Mouse (Mus musculus): ENCODE data around the gene Xpa. TPM values are rescaled to one million over a fixed set of nuclear protein-coding genes. Genes with fewer than 3 reads are reported as not detected.
"Not testable (repeated sequence)": the region's sequence is repeated elsewhere in the genome, so short reads cannot be mapped to it uniquely, and the experiment has no call there.

Xpa gene
- 13.8 and 15.6 TPM in 2 replicates for polyA plus RNA-seq (2015; fragmentation: Nextera tagmentation; extraction: Ambion mirVana)

DNA sequence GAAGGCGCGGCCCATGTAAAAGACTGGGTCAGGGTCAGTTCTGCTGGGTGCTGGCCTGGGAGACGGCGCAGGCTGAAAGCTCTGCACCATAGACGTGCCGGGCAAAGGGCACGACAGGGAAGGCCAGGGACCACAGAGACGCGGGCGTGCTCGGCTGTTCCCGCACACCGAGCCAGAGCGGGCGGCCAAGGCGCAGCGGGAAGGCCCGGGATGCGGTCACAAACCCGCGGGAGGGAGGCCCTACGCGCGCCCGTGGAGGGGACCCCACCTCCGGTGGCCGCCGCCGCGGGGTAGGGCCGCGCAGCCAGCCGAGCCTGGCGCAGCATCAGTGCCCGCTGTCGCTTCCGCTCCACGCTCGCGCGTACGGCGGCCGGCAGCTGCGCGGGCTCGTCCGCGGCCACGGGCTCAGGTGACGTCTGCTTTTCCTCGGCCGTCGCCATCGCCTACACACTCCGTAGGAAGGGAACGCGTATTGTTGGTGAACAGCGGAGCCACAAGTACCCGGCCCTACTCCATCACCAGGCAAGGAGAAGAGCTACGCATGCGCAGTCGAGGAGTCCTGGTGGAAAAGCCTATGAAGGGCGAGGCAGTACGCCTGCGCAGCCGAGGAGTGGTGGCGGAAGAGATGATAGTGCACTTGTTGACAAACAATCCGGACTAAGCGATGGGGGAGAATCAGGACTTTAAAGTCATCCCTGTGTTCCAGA lies at the start of gene Xpa:
Gene Xpa (minus strand): TSS at position 531 of the 707 bp plus-strand sequence.
- Histone ChIP-seq H3K4me3 (peak within 1 kb of the TSS; percentile 79), H3K9me3 (no peaks in the 10 kb centered on the region), H3K4me1 (peaks cover 21% of the 10 kb centered on the region), H3K9ac (peak within 1 kb of the TSS; percentile 90), H3K27me3 (replicated peaks) (peaks cover 39% of the 10 kb centered on the region), H3K4me2 (peak within 1 kb of the TSS; percentile 88), H3K27ac (replicated peaks) (peak within 1 kb of the TSS; percentile 87), H3K36me3 (peaks cover 9% of the 10 kb centered on the region)
- WGBS = under 1% methylated on average over 65 of the region's 70 CpGs
- ATAC-seq (ENCODE audit: extremely low read depth, insufficient number of reproducible peaks, low FRiP score, low TSS enrichment) = peak; percentile 94

DNA sequence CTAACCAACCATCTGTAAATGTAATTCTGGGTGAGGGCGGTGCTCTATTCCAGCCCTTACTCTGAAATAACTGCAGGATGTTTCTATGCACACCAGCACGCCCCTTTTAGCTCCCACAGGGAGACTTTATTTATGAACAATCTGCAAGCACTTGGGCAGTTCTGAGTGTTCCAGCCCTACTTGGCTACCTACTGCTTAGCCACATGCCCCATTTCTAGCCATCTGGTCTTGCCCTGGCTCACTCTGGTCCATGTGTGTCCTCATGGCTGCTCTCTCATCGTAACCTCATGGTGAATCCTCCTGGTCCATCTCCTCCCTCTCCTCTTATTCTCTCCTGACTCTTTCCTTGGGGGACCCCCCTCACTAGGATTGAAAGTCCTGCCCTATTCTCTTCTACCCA lies 39.8 kb upstream of the Xpa start:
- Histone ChIP-seq H3K4me2 (no peak overlapping the region), H3K9ac (no peak overlapping the region), H3K4me3 (no peak overlapping the region), H3K4me1 (no peaks in the 10 kb centered on the region), H3K36me3 (no peaks in the 10 kb centered on the region), H3K27me3 (replicated peaks) (peaks cover 32% of the 10 kb centered on the region), H3K27ac (replicated peaks) (no peak overlapping the region), H3K9me3 (no peaks in the 10 kb centered on the region)
- ATAC-seq (ENCODE audit: extremely low read depth, insufficient number of reproducible peaks, low FRiP score, low TSS enrichment) = no peak
- WGBS = 79% methylated on average over 3 of the region's 3 CpGs

DNA sequence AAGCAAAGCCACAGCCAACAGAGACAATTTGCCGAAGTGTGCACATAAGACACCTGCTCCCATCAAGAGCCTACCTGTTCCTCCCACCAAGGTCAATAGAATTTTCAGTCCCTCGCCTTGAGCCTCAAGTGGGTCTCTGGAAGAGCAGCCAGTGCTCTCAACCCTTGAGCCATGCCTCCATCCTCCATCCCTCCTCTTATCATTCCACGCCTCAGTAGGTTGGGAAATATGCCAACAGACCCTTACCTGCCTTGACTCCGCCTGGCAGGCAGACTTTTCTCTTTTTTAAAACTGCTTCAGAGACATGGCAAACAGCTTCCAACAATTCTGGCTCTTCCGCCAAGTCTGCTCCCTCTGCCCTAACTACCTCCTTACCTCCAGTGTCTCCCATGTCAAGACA lies 38.6 kb upstream of the Xpa start:
- H3K4me3 ChIP-seq = no peak overlapping the region
- H3K9ac ChIP-seq = no peak overlapping the region
- H3K36me3 ChIP-seq = no peaks in the 10 kb centered on the region
- H3K4me1 ChIP-seq = no peaks in the 10 kb centered on the region
- WGBS = 73% methylated on average over 5 of the region's 5 CpGs
- H3K27ac ChIP-seq (replicated peaks) = no peak overlapping the region
- no peaks in the 10 kb centered on the region for H3K9me3 ChIP-seq
- no peak for ATAC-seq (ENCODE audit: extremely low read depth, insufficient number of reproducible peaks, low FRiP score, low TSS enrichment)
- no peak overlapping the region for H3K4me2 ChIP-seq
- H3K27me3 ChIP-seq (replicated peaks) = peaks cover 37% of the 10 kb centered on the region

DNA sequence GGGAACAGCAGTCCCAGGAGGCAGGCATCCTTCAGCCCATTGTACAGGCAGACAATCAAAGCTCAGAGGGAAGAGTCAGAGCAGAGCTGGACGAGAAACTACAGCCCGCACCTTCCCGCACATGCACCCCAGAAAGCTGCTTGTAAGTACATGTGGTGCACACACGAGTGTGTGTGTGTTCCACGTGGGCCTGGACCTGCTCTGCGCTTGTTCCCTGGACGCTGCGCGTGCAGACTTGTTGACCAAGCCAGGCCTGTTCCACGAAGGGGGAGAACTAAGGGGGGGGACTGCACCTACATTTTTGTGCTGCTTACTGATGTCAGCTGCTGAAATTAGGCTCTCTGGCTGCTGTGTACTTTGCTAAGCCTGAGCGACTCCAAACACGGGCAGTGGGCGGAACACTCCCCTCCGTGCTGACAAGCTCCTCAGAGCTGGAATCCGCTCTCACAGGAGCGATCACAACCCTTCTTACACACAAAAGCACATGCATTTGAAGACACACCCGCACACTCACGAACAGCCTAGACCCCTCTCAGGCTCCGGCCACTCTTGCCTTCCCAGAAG lies 30.9 kb upstream of the Xpa start:
- Histone ChIP-seq H3K9ac (no peak overlapping the region), H3K4me3 (no peak overlapping the region), H3K9me3 (no peaks in the 10 kb centered on the region), H3K4me1 (0 out of 2 replicates have a peak, but pooled peaks cover 5% of the 10 kb centered on the region), H3K4me2 (peak overlapping the region; percentile 46), H3K36me3 (no peaks in the 10 kb centered on the region), H3K27me3 (replicated peaks) (peaks cover 14% of the 10 kb centered on the region), H3K27ac (replicated peaks) (no peak overlapping the region)
- no peak for ATAC-seq (ENCODE audit: extremely low read depth, insufficient number of reproducible peaks, low FRiP score, low TSS enrichment)
- 50% methylated on average over 19 of the region's 19 CpGs for WGBS

DNA sequence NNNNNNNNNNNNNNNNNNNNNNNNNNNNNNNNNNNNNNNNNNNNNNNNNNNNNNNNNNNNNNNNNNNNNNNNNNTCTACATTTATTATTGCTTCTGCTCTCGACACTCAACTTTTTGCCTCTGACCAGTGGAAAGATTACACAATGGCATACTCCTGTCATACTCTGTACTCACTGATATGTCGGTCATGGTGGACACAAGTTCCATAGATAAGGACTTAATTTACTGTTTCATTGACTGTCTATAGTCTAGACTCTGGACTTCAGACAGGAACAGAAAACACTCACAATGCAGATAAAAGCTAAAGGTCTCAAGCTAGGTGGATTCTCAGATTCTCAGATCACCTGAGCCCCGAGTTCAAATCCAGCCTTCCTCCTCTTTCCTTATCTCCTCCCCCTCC lies 25.0 kb upstream of the Xpa start:
- WGBS = 75% methylated on average over 3 of the region's 3 CpGs
- no peaks in the 10 kb centered on the region for H3K4me1 ChIP-seq
- H3K4me3 ChIP-seq = no peak overlapping the region
- H3K27me3 ChIP-seq (replicated peaks) = 0 out of 2 replicates have a peak, but pooled peaks cover 5% of the 10 kb centered on the region
- no peak overlapping the region for H3K9ac ChIP-seq
- no peak for ATAC-seq (ENCODE audit: extremely low read depth, insufficient number of reproducible peaks, low FRiP score, low TSS enrichment)
- H3K36me3 ChIP-seq = no peaks in the 10 kb centered on the region
- H3K27ac ChIP-seq (replicated peaks) = no peak overlapping the region
- H3K4me2 ChIP-seq = no peak overlapping the region
- no peaks in the 10 kb centered on the region for H3K9me3 ChIP-seq

DNA sequence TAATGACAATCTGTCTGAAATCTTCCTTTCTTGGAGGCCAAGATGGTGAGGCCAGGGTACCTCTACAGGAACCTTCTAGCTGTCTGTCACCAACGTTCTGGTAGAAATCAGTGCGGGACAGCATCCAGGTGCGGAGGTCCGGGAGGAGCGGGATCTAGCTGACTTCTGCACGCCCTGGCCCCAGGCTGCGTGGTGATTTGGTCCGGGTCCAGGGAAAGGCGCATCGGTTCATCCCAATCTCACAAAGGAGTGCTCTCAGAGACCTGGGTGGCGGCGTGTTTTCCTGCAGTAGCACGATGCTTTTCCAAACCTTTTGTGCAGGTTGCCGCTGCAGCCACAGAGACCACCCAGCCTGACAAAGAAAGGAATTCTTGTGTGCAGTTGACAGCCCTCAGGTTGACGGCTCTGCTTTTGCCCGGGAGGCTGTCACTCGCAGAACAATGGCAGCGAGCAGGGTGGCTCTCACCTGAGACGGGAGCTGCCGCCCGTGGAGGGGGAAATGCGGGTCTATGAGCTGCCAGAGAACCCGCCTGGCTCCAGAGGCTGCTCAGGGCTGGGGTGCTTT lies 6.5 kb upstream of the Xpa start:
- Histone ChIP-seq H3K9ac (peak overlapping the region; percentile 69), H3K9me3 (peaks cover 4% of the 10 kb centered on the region; the same call in 1 of the 2 replicates), H3K27me3 (replicated peaks) (peaks cover 67% of the 10 kb centered on the region), H3K4me3 (peak overlapping the region; percentile 34), H3K4me2 (peak overlapping the region; percentile 68), H3K36me3 (no peaks in the 10 kb centered on the region), H3K27ac (replicated peaks) (no peak overlapping the region), H3K4me1 (peaks cover 6% of the 10 kb centered on the region; the same call in 1 of the 2 replicates)
- ATAC-seq (ENCODE audit: extremely low read depth, insufficient number of reproducible peaks, low FRiP score, low TSS enrichment) = no peak
- WGBS = 10% methylated on average over 23 of the region's 23 CpGs

DNA sequence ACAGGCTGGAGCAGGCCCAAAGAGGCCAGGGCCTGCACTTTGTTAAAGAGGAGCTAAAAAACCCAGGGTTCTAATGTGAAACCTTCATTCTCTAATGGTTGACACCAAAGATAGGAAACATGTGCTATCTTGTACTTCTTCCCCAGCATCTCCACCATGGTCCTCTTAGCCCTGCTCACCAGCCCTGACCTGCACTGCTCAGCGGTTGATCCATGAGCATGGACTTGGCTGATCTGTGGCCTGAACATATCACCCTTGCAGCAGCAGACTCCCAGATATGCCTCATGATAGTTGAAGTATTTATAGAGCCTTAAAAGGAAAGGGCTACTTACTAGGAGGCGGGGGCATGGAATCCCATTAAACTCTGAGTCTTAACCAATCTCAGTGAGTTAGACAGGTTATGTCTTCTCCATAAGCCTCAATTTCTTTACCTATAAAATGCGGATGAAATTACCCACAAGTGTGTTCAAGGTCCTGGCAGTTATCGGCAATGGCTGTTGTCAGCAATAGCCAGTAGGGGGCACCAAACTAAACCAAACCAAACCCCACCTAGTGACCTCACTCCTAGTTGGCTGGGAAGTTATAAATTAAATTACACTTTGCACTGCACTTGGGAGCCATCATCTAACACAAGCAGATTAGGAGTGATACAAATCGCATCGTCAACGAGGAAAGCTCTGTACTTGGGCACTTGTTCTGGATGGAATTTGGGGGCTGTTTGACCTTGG lies 5.9 kb upstream of the Xpa start:
- Histone ChIP-seq H3K27ac (replicated peaks) (no peak overlapping the region), H3K36me3 (no peaks in the 10 kb centered on the region), H3K4me1 (peaks cover 6% of the 10 kb centered on the region; the same call in 1 of the 2 replicates), H3K9me3 (peaks cover 1% of the 10 kb centered on the region; the same call in 1 of the 2 replicates), H3K4me2 (peak overlapping the region; percentile 68), H3K9ac (peak overlapping the region; percentile 69), H3K4me3 (peak overlapping the region; percentile 34), H3K27me3 (replicated peaks) (peaks cover 72% of the 10 kb centered on the region)
- ATAC-seq (ENCODE audit: extremely low read depth, insufficient number of reproducible peaks, low FRiP score, low TSS enrichment) = no peak
- 7% methylated on average over 7 of the region's 7 CpGs for WGBS

DNA sequence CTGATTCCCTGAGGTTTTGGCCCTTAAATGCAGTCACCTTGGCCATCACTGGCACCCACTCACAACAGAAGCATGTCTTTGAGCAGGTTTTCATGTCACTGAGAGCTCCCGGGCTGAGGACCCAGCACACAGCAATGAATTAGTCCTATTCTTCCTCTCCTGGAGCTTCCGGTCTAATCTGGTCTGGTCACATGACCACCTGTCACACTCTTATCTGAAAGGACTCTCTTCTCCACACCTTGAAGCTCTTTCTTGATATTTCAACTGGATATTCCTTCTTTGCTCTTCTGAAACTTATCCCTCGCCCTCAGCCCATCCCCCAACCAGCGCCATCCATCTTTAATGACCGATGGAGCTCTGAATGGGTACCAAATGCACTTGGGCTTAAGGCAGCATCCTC lies 2.0 kb upstream of the Xpa start:
- Histone ChIP-seq H3K9me3 (no peaks in the 10 kb centered on the region), H3K4me3 (no peak overlapping the region), H3K4me1 (peaks cover 27% of the 10 kb centered on the region), H3K9ac (no peak overlapping the region), H3K4me2 (no peak overlapping the region), H3K36me3 (no peaks in the 10 kb centered on the region), H3K27me3 (replicated peaks) (peaks cover 58% of the 10 kb centered on the region), H3K27ac (replicated peaks) (no peak overlapping the region)
- no peak for ATAC-seq (ENCODE audit: extremely low read depth, insufficient number of reproducible peaks, low FRiP score, low TSS enrichment)
- 65% methylated on average over 5 of the region's 5 CpGs for WGBS

DNA sequence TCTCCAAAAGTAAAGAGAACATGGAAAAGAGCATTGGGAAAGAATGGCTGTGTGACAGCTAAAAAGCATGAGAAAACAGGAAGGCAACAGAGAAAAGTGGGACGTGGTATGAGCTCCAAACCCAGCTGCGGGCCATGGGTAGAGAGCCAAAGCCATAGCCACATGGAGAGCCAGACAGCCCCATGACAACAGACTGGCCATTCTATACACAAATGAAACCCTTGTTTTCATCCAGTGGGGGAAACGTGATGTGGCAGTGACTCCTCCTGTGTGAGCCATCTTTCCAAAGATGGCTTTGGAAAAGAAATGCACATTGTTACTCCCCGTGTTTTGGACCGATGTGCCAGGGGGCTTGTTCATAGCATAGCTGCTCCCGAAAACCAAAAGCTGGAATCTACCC lies 402 bp upstream of the Xpa start:
- peak overlapping the region; percentile 90 for H3K9ac ChIP-seq
- peaks cover 3% of the 10 kb centered on the region; the same call in 1 of the 2 replicates for H3K36me3 ChIP-seq
- peak overlapping the region; percentile 88 for H3K4me2 ChIP-seq
- H3K9me3 ChIP-seq = no peaks in the 10 kb centered on the region
- H3K27me3 ChIP-seq (replicated peaks) = peaks cover 44% of the 10 kb centered on the region
- 36% methylated on average over 6 of the region's 6 CpGs for WGBS
- peak overlapping the region; percentile 79 for H3K4me3 ChIP-seq
- peaks cover 21% of the 10 kb centered on the region for H3K4me1 ChIP-seq
- no peak for ATAC-seq (ENCODE audit: extremely low read depth, insufficient number of reproducible peaks, low FRiP score, low TSS enrichment)
- H3K27ac ChIP-seq (replicated peaks) = peak overlapping the region; percentile 87

DNA sequence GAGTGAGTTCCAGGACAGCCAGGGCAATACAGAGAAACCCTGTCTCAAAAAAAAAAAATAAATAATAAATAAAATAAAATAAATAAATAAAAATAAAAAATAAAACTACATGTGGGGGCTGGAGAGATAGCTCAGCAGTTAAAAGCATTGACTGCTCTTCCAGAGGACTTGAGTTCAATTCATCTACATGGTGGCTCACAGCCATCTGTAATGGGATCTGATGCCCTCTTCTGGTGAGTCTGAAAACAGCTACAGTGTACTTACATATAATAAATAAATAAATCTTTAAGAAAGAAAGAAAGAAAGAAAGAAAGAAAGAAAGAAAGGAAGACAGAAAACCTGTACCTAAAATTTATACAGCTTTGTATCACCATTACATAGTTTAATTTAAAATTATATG lies 4.1 kb downstream of the Xpa start:
- H3K4me3 ChIP-seq; ATAC-seq (ENCODE audit: extremely low read depth, insufficient number of reproducible peaks, low FRiP score, low TSS enrichment); H3K9ac ChIP-seq; H3K9me3 ChIP-seq; H3K27ac ChIP-seq (replicated peaks); H3K4me2 ChIP-seq; H3K27me3 ChIP-seq (replicated peaks): not testable (repeated sequence)
- Histone ChIP-seq H3K36me3 (peaks cover 46% of the 10 kb centered on the region), H3K4me1 (peaks cover 21% of the 10 kb centered on the region)

DNA sequence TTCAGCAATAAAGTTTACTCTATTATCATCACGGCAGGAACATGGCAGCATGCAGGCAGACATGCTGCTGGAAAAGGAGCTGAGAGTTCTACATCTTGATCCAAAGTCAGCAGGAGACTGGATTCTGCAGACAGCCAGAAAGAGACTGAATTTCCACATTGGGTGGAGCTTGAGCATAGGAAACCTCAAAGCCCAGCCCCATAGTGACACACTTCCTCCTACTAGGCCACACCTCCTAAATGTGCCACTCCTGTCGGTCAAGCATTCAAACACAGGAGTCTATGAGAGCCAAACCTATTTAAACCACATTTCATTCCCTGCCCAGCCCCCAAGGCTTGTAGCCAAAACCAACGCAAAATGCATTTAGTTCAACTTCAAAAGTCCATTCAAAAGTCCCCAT lies 9.6 kb downstream of the Xpa start:
- Histone ChIP-seq H3K36me3 (peaks cover 93% of the 10 kb centered on the region), H3K9ac (no peak overlapping the region), H3K9me3 (no peaks in the 10 kb centered on the region), H3K4me1 (no peaks in the 10 kb centered on the region), H3K4me3 (no peak overlapping the region), H3K27ac (replicated peaks) (no peak overlapping the region), H3K27me3 (replicated peaks) (no peaks in the 10 kb centered on the region), H3K4me2 (no peak overlapping the region)
- ATAC-seq (ENCODE audit: extremely low read depth, insufficient number of reproducible peaks, low FRiP score, low TSS enrichment) = no peak
- WGBS = 73% methylated on average over 3 of the region's 3 CpGs

Measured in heart, embryonic 13.5 days (tissue).